Mouse (Mus musculus) layer of hippocampus, postnatal 14 days (tissue): ENCODE results near the gene Ptov1. TPM values are rescaled to one million over a fixed set of nuclear protein-coding genes. Genes with fewer than 3 reads are reported as not detected.
A peak's percentile ranks its signal among the peaks of the same experiment; 100 is the strongest.

Experiments used
- DNase-seq, 2 experiments: peaks; one replicate each; pipeline ENCODE4 v3.0.0; 2021 to 2022; ENCODE audit warnings: low spot score in 2 of 2, mixed read lengths in 1 of 2
- microRNA-seq, 2 experiments: library from miRNA; unstranded; fragments of <30 nt; microRNA quantifications; one replicate each; pipeline ENCODE4 v1.2.0; 2021
- total RNA-seq, 2 experiments: library from RNA; stranded (reverse); gene quantifications; 2 replicates each; pipeline ENCODE4 v1.2.3; 2021

Gene Ptov1
- total RNA-seq, 2 experiments from 2014 or later, result 272 to 295 TPM

DNA sequence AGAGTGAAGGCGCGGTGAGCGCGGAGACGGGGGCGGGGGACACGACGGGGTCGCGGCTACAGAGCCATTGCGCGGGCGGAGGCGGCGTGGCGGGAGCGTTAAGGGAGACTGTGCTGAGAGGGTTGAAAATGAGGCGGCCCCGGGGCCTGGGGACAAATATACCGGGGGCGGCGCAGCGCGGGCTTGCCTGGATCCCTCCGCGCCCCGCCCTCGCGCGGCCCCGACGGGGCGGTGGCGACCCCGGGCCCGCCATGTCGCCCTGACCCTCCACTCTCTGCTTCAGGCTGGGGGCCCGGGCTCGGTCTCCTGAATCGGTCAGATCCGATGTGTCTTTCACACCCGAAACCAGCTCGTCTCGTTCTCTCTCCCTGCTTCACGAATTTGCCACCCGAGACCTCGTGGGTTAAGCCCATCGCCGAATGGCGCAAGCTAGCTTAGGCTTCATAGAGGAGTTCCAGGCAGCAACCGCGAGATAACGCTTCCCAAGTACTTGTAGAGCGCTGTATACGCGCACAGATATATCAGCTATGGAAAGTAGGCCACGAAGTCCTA is 53.0 kb downstream of the Ptov1 start, which contains the start of gene Atf5:
Gene Atf5 (minus strand): TSS at position 189 of the 552 bp plus-strand sequence.
- peak; percentile 49 to 64 for DNase-seq

DNA sequence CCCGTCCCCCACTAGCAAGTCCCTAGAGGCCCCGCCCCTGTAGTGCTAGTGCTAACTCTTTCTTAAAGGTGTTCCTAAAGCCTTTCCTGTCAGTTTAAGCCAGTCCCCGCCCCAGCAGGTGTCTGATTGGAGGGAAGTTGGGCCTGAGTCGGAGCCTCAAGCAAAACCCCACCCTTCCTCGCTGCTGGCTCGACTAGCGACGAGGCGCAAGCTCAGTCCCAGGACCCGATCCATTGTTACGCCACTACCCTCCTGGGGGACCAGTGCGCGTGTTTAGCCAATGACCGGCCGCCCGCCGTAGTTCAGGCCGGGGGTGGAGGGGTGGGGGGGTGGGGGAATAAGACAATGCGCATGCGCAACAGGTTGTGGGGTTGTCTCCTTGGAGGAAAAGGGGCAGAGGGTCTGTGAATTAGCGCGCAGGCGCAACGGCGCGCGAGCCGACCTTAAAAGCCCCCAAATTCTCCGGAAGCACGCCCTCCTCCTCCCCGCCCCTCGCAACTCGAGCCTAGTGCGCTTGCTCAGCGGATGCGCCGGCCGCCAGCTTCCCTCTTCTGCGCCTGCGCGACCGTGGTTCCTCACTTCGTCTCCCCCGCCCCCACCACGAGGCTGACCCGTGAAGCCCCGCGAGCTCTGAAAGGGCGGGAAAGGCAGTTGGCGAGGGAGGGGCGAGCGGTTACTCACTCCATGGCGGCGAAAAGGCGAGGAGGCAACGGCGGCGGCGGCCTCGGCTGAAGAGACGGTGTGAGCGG is 53.7 kb downstream of the Ptov1 start, which contains the start of the genes Nup62 and Il4i1:
Gene Nup62 (plus strand): TSS at position 368 of the 749 bp plus-strand sequence.
Gene Il4i1 (plus strand): TSS at position 667 of the 749 bp plus-strand sequence.
- peak; percentile 99 for DNase-seq

DNA sequence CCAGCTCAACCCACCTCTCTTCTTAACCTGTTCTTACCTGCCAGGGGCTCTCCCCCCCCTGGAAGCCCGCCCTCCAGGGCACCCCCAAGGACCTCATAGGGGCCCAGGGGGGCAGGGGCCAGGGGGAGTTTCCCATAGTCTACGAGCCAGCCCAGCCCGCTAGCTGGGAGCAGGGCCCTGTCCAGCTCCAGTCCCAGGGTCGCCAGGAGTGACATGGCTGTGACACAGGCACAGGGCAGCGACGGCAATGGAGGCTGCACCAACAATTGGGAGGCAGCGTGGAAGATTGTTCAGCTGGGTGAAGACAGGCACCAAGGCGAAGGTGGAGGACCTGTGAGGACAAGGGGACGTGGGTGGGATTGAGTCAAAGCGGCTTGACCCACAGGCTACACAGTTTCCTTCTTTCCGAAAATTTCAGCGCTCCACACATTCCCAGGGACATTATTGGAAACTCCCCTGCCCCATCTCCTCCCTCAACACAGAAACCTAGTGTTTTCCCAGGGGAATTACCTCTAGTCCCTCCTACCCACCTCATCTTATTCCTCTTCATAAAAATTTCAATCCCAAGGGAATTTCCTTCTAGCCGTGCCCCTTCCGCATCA is 54.5 kb downstream of the Ptov1 start:
- no peak for DNase-seq

DNA sequence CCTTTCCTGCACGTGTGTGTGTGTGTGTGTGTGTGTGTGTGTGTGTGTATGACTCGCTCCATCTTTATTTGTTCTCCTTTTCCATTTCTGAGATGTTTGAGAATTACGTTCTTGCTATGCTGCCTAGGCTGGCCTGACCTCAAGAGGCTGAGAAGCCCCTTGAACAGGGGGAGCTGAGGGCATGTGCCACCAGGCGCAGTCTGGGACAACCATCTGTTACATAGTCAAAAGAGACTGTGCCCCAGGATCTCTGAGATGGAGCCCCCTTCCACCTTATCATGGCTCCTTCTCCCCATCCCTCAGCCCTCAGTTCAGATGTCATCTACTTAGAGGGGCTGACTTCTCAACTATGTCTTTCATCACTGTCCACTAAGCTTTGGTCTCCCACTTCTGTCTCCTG is 55.2 kb downstream of the Ptov1 start:
- DNase-seq, result no peak

DNA sequence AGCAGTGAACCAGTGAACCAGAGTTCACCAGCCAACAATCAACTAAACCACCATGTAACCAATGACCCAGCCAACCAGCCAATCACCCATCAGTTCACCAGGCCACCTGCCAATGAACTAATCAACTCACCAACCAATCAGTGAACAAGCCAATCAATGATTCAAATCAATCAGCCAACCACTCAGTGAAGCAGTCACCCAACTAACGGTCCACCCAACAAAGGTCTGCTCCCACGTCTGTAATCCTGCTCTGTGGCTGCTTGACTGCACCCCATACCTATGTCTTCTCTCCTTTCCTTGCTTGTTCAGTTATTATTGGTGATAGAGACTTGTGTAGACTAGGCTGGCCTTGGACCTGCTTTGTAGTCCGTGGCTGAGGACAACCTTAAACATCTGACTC is 55.6 kb downstream of the Ptov1 start:
- DNase-seq, result no peak

Small RNA genes lying within 50 kb of the gene (microRNA-seq; reads per million reads assigned to microRNA genes)
- gene Mir707, result 0 reads per million in 2 experiments

Other genes starting within 250 kb of the Ptov1 start
- 10 to 100 TPM; 20.9 to 24.6 TPM for gene Myh14, start 198.9 kb downstream of the Ptov1 start, total RNA-seq
- not detected for gene Izumo2, start 161.0 kb downstream of the Ptov1 start, total RNA-seq
- 10 to 100 TPM; 31.8 to 33.4 TPM for gene Vrk3, start 121.4 kb downstream of the Ptov1 start, total RNA-seq
- under 1 TPM; 0.24 to 0.25 TPM for gene Zfp473, start 118.7 kb downstream of the Ptov1 start, total RNA-seq
- gene Nup62, start 53.7 kb downstream of the Ptov1 start, total RNA-seq, result 10 to 100 TPM; 29.6 to 36.7 TPM
- gene Il4i1, start 53.4 kb downstream of the Ptov1 start, total RNA-seq, result 1 to 10 TPM; 1.5 to 1.8 TPM
- gene Atf5, start 53.1 kb downstream of the Ptov1 start, total RNA-seq, result 10 to 100 TPM; 27.3 to 28.4 TPM
- 10 to 100 TPM; 81.6 to 89.7 TPM for gene Akt1s1, start 20.8 kb downstream of the Ptov1 start, total RNA-seq
- 10 to 100 TPM; 46.2 to 54.2 TPM for gene Tbc1d17, start 20.7 kb downstream of the Ptov1 start, total RNA-seq
- 10 to 100 TPM; 32.3 to 33.3 TPM for gene Pnkp, start 12.6 kb downstream of the Ptov1 start, total RNA-seq
- gene Med25, start 22.9 kb upstream of the Ptov1 start, total RNA-seq, result 100 to 1,000 TPM; 106 to 111 TPM
- gene Fuz, start 26.3 kb upstream of the Ptov1 start, total RNA-seq, result 10 to 100 TPM; 21.0 to 21.4 TPM
- gene Ap2a1, start 59.7 kb upstream of the Ptov1 start, total RNA-seq, result 100 to 1,000 TPM; 310 to 327 TPM
- under 1 TPM in 1 of 2 experiments, not detected in 1; 0.69 TPM for gene Tsks, start 73.4 kb upstream of the Ptov1 start, total RNA-seq
- 100 to 1,000 TPM; 115 to 116 TPM for gene Cpt1c, start 105.1 kb upstream of the Ptov1 start, total RNA-seq
- 100 to 1,000 TPM; 163 to 195 TPM for gene Prmt1, start 116.8 kb upstream of the Ptov1 start, total RNA-seq
- 10 to 100 TPM; 33.8 to 46.5 TPM for gene Irf3, start 127.9 kb upstream of the Ptov1 start, total RNA-seq
- 1 to 10 TPM; 2.0 to 3.9 TPM for gene Bcl2l12, start 128.9 kb upstream of the Ptov1 start, total RNA-seq
- gene Scaf1, start 146.6 kb upstream of the Ptov1 start, total RNA-seq, result 100 to 1,000 TPM; 153 to 158 TPM
- 10 to 100 TPM; 12.1 to 16.2 TPM for gene Rras, start 148.2 kb upstream of the Ptov1 start, total RNA-seq
- gene Prr12, start 183.1 kb upstream of the Ptov1 start, total RNA-seq, result 10 to 100 TPM; 67.3 to 67.9 TPM
- 10 to 100 TPM; 49.2 to 55.4 TPM for gene Nosip, start 192.6 kb upstream of the Ptov1 start, total RNA-seq
- gene Prrg2, start 192.9 kb upstream of the Ptov1 start, total RNA-seq, result 1 to 10 TPM; 5.3 to 7.4 TPM
- gene Rcn3, start 222.4 kb upstream of the Ptov1 start, total RNA-seq, result 10 to 100 TPM; 10.3 to 13.8 TPM
- 10 to 100 TPM; 17.1 to 20.9 TPM for gene Fcgrt, start 234.1 kb upstream of the Ptov1 start, total RNA-seq